Mouse (Mus musculus): ENCODE results near the gene Satb1.

Gene Satb1

GRCm38 (mm10) chr17:51775070-51775881, 57.8 kb downstream of the Satb1 start:
- DNase-seq (ENCODE audit: low read depth), result no peak

GRCm38 (mm10) chr17:51763600-51763999, 69.5 kb downstream of the Satb1 start:
- no peak for DNase-seq (ENCODE audit: low read depth)

GRCm38 (mm10) chr17:51762503-51762902, 70.6 kb downstream of the Satb1 start:
- no peak for DNase-seq (ENCODE audit: low read depth)

- no peak for DNase-seq (ENCODE audit: low read depth)
Measured at GRCm38 (mm10) chr17:51760997-51761655, 72.0 kb downstream of the Satb1 start.

- no peak for DNase-seq (ENCODE audit: low read depth)
Measured at GRCm38 (mm10) chr17:51760251-51760887, 72.7 kb downstream of the Satb1 start.

- DNase-seq (ENCODE audit: low read depth), result no peak
Measured at GRCm38 (mm10) chr17:51759509-51759908, 73.6 kb downstream of the Satb1 start.

- no peak for DNase-seq (ENCODE audit: low read depth)
Measured at GRCm38 (mm10) chr17:51752142-51752541, 80.9 kb downstream of the Satb1 start.

GRCm38 (mm10) chr17:51747204-51747603, 85.9 kb downstream of the Satb1 start:
- no peak for DNase-seq (ENCODE audit: low read depth)

GRCm38 (mm10) chr17:51742502-51742901, 90.6 kb downstream of the Satb1 start:
- DNase-seq (ENCODE audit: low read depth), result no peak

GRCm38 (mm10) chr17:51741126-51741525, 92.0 kb downstream of the Satb1 start:
- no peak for DNase-seq (ENCODE audit: low read depth)

- DNase-seq (ENCODE audit: low read depth), result no peak
Measured at GRCm38 (mm10) chr17:51740246-51740645, 92.8 kb downstream of the Satb1 start.

- DNase-seq (ENCODE audit: low read depth), result no peak
Measured at GRCm38 (mm10) chr17:51724486-51724885, 108.6 kb downstream of the Satb1 start.

- no peak for DNase-seq (ENCODE audit: low read depth)
Measured at GRCm38 (mm10) chr17:51695711-51696110, 137.4 kb downstream of the Satb1 start.

GRCm38 (mm10) chr17:51695271-51695670, 137.8 kb downstream of the Satb1 start:
- DNase-seq (ENCODE audit: low read depth), result no peak

GRCm38 (mm10) chr17:51690526-51690925, 142.6 kb downstream of the Satb1 start:
- DNase-seq (ENCODE audit: low read depth), result no peak

- no peak for DNase-seq (ENCODE audit: low read depth)
Measured at GRCm38 (mm10) chr17:51687226-51687625, 145.9 kb downstream of the Satb1 start.

Data from c-Kit-positive CD71-positive TER-119-negative erythroid progenitor cells, embryonic 14.5 days (primary cell).